Mouse (Mus musculus) naive thymus-derived CD4-positive, alpha-beta T cell, adult 2 months (primary cell): ENCODE data around the gene Rab4a.

Source experiments
- DNase-seq: peaks from one replicate; pipeline ENCODE4 v3.0.0-alpha.2; 2011; ENCODE audit warnings: low read depth

Gene Rab4a

GRCm38 (mm10) chr8:123849352-123849751, 43.6 kb downstream of the Rab4a start:
- DNase-seq = no peak

- DNase-seq = no peak
Measured at GRCm38 (mm10) chr8:123851590-123851989, 45.8 kb downstream of the Rab4a start.

DNA sequence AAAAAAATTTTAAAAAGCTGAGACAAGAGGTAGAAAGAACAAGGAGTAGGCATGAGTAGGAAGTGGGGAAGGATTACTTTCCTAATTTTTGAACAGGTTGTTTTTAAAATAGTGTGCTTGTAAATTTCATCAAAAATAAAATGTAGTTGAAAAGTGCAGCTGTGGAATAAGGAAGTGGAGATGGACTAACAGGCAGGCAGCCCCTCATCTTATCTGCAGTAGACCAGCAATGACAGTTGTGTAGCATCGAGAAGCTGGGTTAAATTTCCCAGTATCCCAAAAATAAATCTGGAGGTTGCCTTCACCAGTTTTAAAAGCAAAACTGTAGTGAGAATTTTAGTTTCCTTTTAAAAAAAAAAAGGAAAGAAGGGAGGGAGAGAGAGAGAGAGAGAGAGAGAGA, 48.5 kb downstream of the Rab4a start:
- no peak for DNase-seq

DNA sequence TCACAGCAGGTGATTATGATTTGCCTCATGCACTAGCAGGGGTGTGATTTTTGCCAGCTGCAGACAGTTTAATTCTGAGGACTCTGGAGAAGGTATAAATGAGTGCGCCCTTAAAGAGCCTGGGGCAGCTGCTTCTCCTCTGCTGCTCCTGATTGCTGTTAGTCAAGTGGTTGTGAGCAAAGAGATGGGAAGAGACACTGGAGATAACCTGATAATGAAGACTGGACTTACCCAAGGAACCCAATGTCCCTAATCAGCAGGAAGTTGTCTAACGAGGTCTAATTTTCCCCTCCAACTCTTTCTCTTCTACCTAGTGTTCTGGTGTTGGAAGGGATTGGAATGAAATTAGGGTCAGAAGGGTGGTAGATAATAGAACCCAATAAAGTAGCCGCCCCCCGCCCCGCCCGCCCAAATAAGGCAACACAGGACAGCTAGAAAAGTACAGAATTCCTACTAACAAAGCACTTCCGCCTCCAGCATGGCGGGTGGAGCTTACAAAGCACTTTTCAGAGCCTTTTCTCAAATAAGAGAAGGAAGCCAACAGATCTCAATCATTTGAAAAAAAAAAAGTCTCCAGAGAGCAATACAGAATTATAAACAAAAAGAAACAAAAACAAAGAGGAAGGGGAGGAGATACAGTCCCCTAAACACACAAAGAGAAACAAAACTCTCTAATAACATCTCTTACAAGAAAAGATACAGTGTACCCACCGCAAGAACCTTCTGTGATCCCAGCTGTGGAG, 49.1 kb downstream of the Rab4a start:
- no peak for DNase-seq

GRCm38 (mm10) chr8:123857361-123857760, 51.6 kb downstream of the Rab4a start:
- DNase-seq = no peak

GRCm38 (mm10) chr8:123858574-123858940, 52.8 kb downstream of the Rab4a start:
- no peak for DNase-seq

DNA sequence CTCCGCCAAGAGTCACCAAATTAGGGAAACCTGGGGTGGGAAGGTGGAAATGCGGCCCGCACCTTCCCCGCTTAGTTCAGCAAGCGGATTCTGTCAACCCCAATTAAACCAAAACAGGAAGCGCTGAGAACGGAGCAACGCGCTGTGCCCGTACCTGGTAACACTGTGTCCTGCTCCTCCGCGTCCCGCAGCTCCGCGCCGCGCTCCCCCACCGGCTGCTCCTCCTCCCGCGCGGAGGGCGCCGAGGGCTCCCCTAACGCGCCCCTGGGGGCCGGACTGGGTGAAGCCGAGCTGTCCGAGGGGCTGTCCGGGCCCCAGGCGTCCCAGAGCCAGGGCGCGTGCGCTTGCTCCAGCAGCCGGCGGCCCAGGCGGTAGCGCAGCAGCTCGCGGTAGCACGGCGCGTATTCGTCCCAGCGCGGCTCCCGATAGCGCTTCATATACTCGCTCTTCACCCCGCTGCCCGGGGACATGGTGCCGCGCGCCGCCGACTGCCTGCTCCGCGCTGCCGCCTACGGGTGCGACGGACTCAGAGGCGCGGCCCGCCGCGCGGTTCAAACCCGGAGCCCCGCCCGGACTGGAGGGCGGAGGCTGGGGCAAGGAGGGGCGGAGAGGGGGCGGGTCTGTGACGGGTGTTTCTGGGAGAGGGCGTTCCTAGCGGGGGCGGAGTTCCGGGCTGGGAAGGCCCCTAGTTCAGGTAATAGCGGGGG, 53.3 kb downstream of the Rab4a start:
- peak; percentile 96 for DNase-seq

DNA sequence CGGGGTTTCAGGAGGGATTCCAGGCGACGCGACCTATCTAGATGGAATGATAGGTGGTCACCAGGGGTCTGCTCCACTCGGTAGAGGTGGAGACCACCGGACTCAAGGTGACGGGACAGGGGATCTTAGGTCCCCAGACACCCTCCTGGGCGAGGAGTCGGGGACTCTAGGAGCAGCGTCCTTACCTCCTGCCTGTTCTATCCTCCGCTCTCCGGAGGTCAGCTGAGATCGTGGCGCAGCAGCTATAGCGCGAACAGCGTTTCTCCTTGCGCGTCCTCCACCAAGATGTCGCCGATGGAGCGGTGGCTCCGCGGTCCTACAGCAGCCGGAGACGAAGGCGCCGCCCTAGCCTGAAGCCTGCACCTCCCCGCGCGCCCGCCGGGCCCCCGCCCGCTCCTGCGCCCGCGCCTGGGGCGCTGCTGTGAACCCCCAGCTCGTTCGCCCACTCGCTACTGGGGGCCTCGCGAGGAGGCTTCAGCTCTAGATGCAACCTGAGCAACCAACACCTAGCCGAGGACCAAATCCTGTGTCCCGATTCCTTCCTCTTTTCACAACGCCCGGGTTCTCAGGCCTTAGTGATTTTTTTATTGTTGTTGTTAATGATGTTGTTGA, 54.0 kb downstream of the Rab4a start, which contains the start of gene Ccsap:
TSS of gene Ccsap (minus strand) at position 562 of the 612 bp plus-strand sequence.
- DNase-seq = no peak

GRCm38 (mm10) chr8:123860386-123860785, 54.6 kb downstream of the Rab4a start:
- DNase-seq = no peak

- DNase-seq = no peak
Measured at GRCm38 (mm10) chr8:123865786-123866185, 60.0 kb downstream of the Rab4a start.

DNA sequence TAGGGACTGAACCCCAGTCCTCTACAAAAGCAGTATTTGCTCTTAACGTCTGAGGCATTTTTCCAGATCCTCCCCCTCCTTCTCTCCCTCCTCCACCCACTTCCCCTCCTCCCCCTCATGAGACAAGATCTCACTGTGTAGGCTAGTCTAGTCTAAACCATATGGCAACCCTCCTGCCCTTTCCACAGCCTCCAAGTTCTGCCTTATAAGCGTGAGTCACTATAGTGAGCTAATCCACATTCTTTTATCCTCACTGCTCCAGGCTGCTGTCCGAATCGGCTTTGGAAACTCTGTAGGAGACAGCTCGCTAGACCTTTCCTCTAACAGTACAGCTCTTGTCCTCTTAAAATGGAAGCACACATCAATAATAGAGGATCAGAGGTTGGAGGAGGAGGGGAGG, 61.2 kb downstream of the Rab4a start:
- no peak for DNase-seq

- DNase-seq = no peak
Measured at GRCm38 (mm10) chr8:123872048-123872447, 66.3 kb downstream of the Rab4a start.

DNA sequence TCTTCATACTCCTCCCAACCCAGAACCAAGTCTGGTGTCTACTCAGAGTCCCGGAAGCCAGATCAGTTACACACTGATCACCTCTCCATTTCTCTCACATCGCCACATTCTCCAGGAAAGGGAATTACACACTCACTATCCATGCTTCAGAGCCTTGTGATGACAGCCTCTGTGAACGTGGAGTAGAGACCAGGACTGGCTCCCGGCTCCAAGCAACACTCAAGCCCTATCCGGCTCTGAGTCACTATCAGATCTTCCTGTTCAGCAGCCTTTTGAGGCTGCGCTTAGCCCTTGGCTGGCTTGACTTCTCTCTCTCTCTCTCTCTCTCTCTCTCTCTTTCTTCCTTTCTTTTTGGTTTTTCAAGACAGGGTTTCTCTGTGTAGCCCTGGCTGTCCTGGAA, 67.6 kb downstream of the Rab4a start:
- DNase-seq = no peak

- no peak for DNase-seq
Measured at GRCm38 (mm10) chr8:123874324-123874723, 68.5 kb downstream of the Rab4a start.

GRCm38 (mm10) chr8:123877865-123878264, 72.1 kb downstream of the Rab4a start:
- no peak for DNase-seq

DNA sequence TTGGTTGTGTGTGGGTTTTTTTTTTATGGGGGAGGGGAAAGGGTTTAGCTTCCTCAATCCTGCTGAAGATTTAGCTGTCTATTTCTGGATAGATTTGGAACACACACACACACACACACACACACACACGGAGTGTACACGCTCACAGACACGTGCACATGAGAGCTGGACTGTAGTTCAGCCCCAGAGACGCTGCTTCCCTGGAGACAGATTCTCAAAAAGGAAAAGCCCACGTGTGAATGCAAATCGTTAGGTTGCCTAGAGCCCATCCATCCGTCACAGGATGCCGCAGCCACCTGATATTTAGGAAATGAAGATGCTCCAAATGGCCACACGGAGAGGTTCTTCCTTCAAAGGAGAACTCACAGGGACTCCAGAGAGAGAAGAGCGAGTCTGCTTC, 74.5 kb downstream of the Rab4a start:
- DNase-seq = no peak

GRCm38 (mm10) chr8:123880821-123881350, 75.1 kb downstream of the Rab4a start:
- DNase-seq = no peak

DNA sequence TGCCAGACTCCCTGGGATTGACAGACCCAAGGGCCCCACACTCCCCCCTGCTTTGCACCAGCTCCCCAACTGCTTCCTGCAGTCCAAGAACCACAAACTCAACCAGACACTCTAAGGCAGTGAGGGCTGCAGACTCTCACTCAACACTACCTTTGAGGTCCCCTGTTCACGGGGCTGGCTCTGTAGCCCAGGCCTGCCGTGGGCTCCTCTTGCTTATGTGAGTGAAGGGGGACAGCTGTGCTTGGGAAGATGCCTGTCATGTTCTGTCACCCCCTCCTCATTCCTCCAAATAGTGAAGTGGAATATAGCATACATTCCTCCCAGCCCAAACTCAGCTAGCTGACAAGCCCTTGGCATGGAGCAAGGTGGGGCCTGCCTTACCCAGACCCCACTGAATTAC, 76.6 kb downstream of the Rab4a start:
- no peak for DNase-seq

- no peak for DNase-seq
Measured at GRCm38 (mm10) chr8:123883094-123883493, 77.3 kb downstream of the Rab4a start.
